Mouse (Mus musculus) CH12.LX (cell line): ENCODE measurements at regions not wholly inside any gene's neighbourhood (a gene's known extent, or its start where the extent isn't known, plus 50 kb on each side); places are given as distances from the start of the nearest gene placed in this dataset.

Experiments
- DNase-seq: peaks from one replicate; pipeline ENCODE4 v3.0.0-alpha.2; 2013; ENCODE audit errors: extremely low read depth
- H3K27ac ChIP-seq: 2 replicates; pipeline ENCODE4 v1.5.1; 2012; ENCODE audit warnings: low read depth, mild to moderate bottlenecking, control low read depth, moderate library complexity; ENCODE audit not compliant: insufficient read depth
- H3K27me3 ChIP-seq: replicated peaks from 2 replicates; pipeline ENCODE3; 2012; ENCODE audit warnings: inconsistent platforms
- H3K36me3 ChIP-seq, 2 experiments: replicated peaks in 1 of 2; 2 replicates each; pipeline versions ENCODE3 to v1.6.1; 2012; ENCODE audit warnings: inconsistent platforms in 1 of 2, low read length in 1 of 2, mild to moderate bottlenecking in 1 of 2, mixed read lengths in 1 of 2, moderate library complexity in 1 of 2; ENCODE audit not compliant: control insufficient read depth in 1 of 2, insufficient read depth in 1 of 2
- H3K4me1 ChIP-seq, 2 experiments: 2 replicates each; pipeline ENCODE4 v1.6.1; 2012; ENCODE audit warnings: inconsistent platforms in 1 of 2, moderate library complexity in 1 of 2; ENCODE audit not compliant: insufficient read depth in 2 of 2, control insufficient read depth in 1 of 2
- H3K4me2 ChIP-seq: 2 replicates; pipeline ENCODE4 v1.6.1; 2012; ENCODE audit warnings: low read depth, mild to moderate bottlenecking, control low read depth; ENCODE audit not compliant: poor library complexity, insufficient read depth, severe bottlenecking
- H3K4me3 ChIP-seq, 3 experiments: fragments of 150-350 bp in 1 of 3; sonication (generic) in 1 of 3; replicated peaks in 1 of 3; 2 replicates each; pipeline versions ENCODE3 to v1.5.1; 2011 to 2012; ENCODE audit warnings: low read depth in 2 of 3, low read length in 2 of 3, mild to moderate bottlenecking in 2 of 3, moderate library complexity in 2 of 3, control low read depth in 1 of 3, improper control_type of control experiment in 1 of 3, inconsistent platforms in 1 of 3, mixed read lengths in 1 of 3; ENCODE audit not compliant: poor library complexity in 1 of 3
- H3K79me2 ChIP-seq: replicated peaks from 2 replicates; pipeline ENCODE4 v1.6.1; 2012; ENCODE audit warnings: mild to moderate bottlenecking, moderate library complexity; ENCODE audit not compliant: control insufficient read depth, poor library complexity, insufficient read depth, severe bottlenecking; ENCODE audit errors: extremely low read depth
- H3K9ac ChIP-seq: 2 replicates; pipeline ENCODE4 v1.6.1; 2012; ENCODE audit warnings: low read depth, mild to moderate bottlenecking, control low read depth, moderate library complexity; ENCODE audit not compliant: insufficient read depth
- H3K9me3 ChIP-seq: replicated peaks from 2 replicates; pipeline ENCODE3; 2012; ENCODE audit warnings: low read length, inconsistent platforms, mixed read lengths
- CTCF ChIP-seq, 2 experiments: IDR thresholded peaks in 1 of 2; conservative IDR thresholded peaks in 1 of 2; 2 replicates each; pipeline ENCODE4 v1.5.1; 2011 to 2012; ENCODE audit warnings: low read depth in 2 of 2, low read length in 2 of 2, improper control_type of control experiment in 1 of 2, inconsistent platforms in 1 of 2, mild to moderate bottlenecking in 1 of 2, moderate library complexity in 1 of 2
- E2F4 ChIP-seq: IDR thresholded peaks from 2 replicates; pipeline ENCODE4 v1.6.1; 2011; ENCODE audit warnings: low read depth, low read length, improper control_type of control experiment; ENCODE audit not compliant: insufficient replicate concordance
- EP300 ChIP-seq: IDR thresholded peaks from 2 replicates; pipeline ENCODE4 v1.6.1; 2011; ENCODE audit warnings: low read length, improper control_type of control experiment
- GABPA ChIP-seq: IDR thresholded peaks from 2 replicates; pipeline ENCODE4 v1.6.1; 2012; ENCODE audit warnings: low read depth, low read length, improper control_type of control experiment, inconsistent platforms; ENCODE audit not compliant: insufficient replicate concordance
- HCFC1 ChIP-seq: IDR thresholded peaks from 2 replicates; pipeline ENCODE4 v1.6.1; 2012; ENCODE audit warnings: low read depth, mild to moderate bottlenecking, inconsistent platforms, low read length, improper control_type of control experiment
- JUND ChIP-seq: conservative IDR thresholded peaks from 2 replicates; pipeline ENCODE4 v1.6.1; 2011; ENCODE audit warnings: low read depth, low read length, improper control_type of control experiment
- MAFK ChIP-seq: IDR thresholded peaks from 2 replicates; pipeline ENCODE4 v1.6.1; 2011; ENCODE audit warnings: low read length, improper control_type of control experiment; ENCODE audit not compliant: insufficient replicate concordance
- MAX ChIP-seq: IDR thresholded peaks from 2 replicates; pipeline ENCODE4 v1.6.1; 2011; ENCODE audit warnings: low read length, improper control_type of control experiment
- MAZ ChIP-seq: IDR thresholded peaks from 2 replicates; pipeline ENCODE4 v1.6.1; 2012; ENCODE audit warnings: low read depth, mild to moderate bottlenecking, inconsistent platforms, low read length, improper control_type of control experiment, moderate library complexity
- MEF2A ChIP-seq: IDR thresholded peaks from 2 replicates; pipeline ENCODE4 v1.6.1; 2014; ENCODE audit warnings: low read depth, mild to moderate bottlenecking, inconsistent platforms, low read length, improper control_type of control experiment, borderline replicate concordance
- PAX5 ChIP-seq: IDR thresholded peaks from 2 replicates; pipeline ENCODE4 v1.6.1; 2012; ENCODE audit warnings: low read length, inconsistent platforms, mixed read lengths
- POLR2A ChIP-seq: IDR thresholded peaks from 2 replicates; pipeline ENCODE4 v1.6.1; 2011; ENCODE audit warnings: low read depth, mild to moderate bottlenecking, improper control_type of control experiment, low read length
- SMC3 ChIP-seq: IDR thresholded peaks from 2 replicates; pipeline ENCODE4 v1.6.1; 2011; ENCODE audit warnings: low read depth, low read length, improper control_type of control experiment
- TBP ChIP-seq: conservative IDR thresholded peaks from 2 replicates; pipeline ENCODE4 v1.6.1; 2011; ENCODE audit warnings: low read depth, low read length, improper control_type of control experiment
- TCF12 ChIP-seq: IDR thresholded peaks from 2 replicates; pipeline ENCODE4 v1.6.1; 2014; ENCODE audit warnings: low read depth, mild to moderate bottlenecking, inconsistent platforms, low read length, improper control_type of control experiment
- UBTF ChIP-seq: IDR thresholded peaks from 2 replicates; pipeline ENCODE4 v1.6.1; 2012; ENCODE audit warnings: low read depth, mild to moderate bottlenecking, inconsistent platforms, low read length, improper control_type of control experiment, moderate library complexity
- USF1 ChIP-seq: IDR thresholded peaks from 2 replicates; pipeline ENCODE4 v1.6.1; 2014; ENCODE audit warnings: low read depth, mild to moderate bottlenecking, inconsistent platforms, low read length, improper control_type of control experiment
- USF2 ChIP-seq: conservative IDR thresholded peaks from 2 replicates; pipeline ENCODE4 v1.6.1; 2011; ENCODE audit warnings: low read depth, low read length, improper control_type of control experiment
- ZC3H11A ChIP-seq: IDR thresholded peaks from 2 replicates; pipeline ENCODE4 v1.6.1; 2012; ENCODE audit warnings: low read depth, mild to moderate bottlenecking, inconsistent platforms, low read length, improper control_type of control experiment
- dilution Hi-C: fragments of 300-500 bp; cut with MboI; formaldehyde crosslinking; loops from 2 replicates; pipeline ENCODE4 v1.14.3; 2020; ENCODE audit warnings: low sequenced_read_pairs; ENCODE audit not compliant: extremely low pct_unique_long_range_greater_than_20kb, extremely low pct_ligation_motif_present
- in situ Hi-C: fragments of 300-500 bp; cut with MboI; formaldehyde crosslinking; loops from 3 replicates; pipeline ENCODE4 v1.14.3; 2019; ENCODE audit warnings: low sequenced_read_pairs, low pct_ligation_motif_present, low pct_unique_long_range_greater_than_20kb, mixed read lengths

DNA sequence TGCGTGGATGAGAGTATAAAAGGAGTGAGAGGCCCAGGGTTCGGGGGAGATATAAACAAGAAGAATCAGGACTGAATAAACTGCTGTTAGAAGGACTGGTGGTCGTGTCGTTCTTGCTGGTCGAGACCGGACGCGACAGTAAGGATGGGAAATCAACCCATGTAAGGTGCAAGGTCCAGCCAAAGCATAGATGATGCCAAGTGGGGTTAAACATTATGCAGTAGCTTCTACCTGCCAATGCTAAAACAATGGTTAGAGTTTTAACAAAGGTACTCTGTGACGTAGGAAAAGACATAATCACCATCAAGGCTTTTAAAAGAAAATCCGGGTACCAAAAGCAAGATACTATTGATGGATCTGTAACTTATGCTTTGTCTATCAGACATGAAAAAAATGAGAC is 58.4 kb upstream of the Tmc1 start:
- H3K9ac ChIP-seq: no peak overlapping the region
- dilution Hi-C loops: no loop called here
- TF ChIP-seq PAX5: no peak
- TF ChIP-seq ZC3H11A: no peak
- no peak for TF ChIP-seq MAZ
- TF ChIP-seq GABPA: no peak
- no peak for TF ChIP-seq E2F4
- TF ChIP-seq USF2: no peak
- no peak for TF ChIP-seq POLR2A
- TF ChIP-seq CTCF (conservative IDR thresholded peaks at IDR 0.05 in 1 of 2, IDR thresholded peaks at IDR 0.05 in 1 of 2; ENCODE audit: low read depth in 2 of 2, low read length in 2 of 2): no peak
- no peak for TF ChIP-seq TCF12
- no peak for TF ChIP-seq TBP
- TF ChIP-seq EP300: no peak
- TF ChIP-seq MAFK: no peak
- no peak for TF ChIP-seq UBTF
- no peaks in the 10 kb centered on the region for H3K27me3 ChIP-seq
- DNase-seq: no peak
- no peaks in the 10 kb centered on the region for H3K79me2 ChIP-seq
- no peak overlapping the region for H3K4me2 ChIP-seq
- no peaks in the 10 kb centered on the region for H3K9me3 ChIP-seq
- no peak overlapping the region for H3K27ac ChIP-seq
- no peaks in the 10 kb centered on the region for H3K36me3 ChIP-seq
- in situ Hi-C loops: no loop called here
- H3K4me1 ChIP-seq: no peaks in the 10 kb centered on the region
- no peak overlapping the region for H3K4me3 ChIP-seq

DNA sequence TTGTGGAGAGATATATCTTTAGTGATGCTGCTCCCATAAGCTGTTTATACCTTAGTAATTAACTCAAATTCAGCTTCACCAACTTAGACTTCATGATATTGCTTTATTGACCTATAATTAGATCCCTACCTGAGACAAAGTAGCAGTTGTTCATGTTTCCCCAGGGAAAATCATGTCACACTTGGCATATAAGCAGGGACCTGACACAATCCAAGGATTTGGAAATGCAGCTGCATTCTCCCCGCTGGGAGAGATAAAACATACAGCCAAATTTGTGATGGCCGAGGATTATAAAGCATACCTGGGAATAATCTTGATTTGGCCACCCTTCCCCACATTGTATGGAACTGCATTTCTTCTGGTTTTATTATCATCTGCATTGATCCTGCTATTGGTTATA is 55.6 kb upstream of the Tmc1 start:
- H3K9me3 ChIP-seq: no peaks in the 10 kb centered on the region
- no peak overlapping the region for H3K4me2 ChIP-seq
- in situ Hi-C loops: no loop called here
- H3K4me3 ChIP-seq: no peak overlapping the region
- no peaks in the 10 kb centered on the region for H3K36me3 ChIP-seq
- no peaks in the 10 kb centered on the region for H3K79me2 ChIP-seq
- TF ChIP-seq MEF2A (no peak), MAX (no peak), EP300 (no peak), JUND (no peak), HCFC1 (no peak), USF1 (no peak), SMC3 (no peak), POLR2A (no peak)
- TF ChIP-seq, all 38 proteins: peak for 0
- dilution Hi-C loops: no loop called here
- Histone ChIP-seq H3K4me1 (peaks cover 0 to 6% of the 10 kb centered on the region in 2 experiments; a peak in 2 of 4 replicates), H3K9ac (no peak overlapping the region), H3K27me3 (no peaks in the 10 kb centered on the region), H3K27ac (no peak overlapping the region)
- DNase-seq: no peak
